Mouse (Mus musculus) heart, embryonic 11.5 days (tissue): ENCODE results near the gene Cox6a1. TPM values are rescaled to one million over a fixed set of nuclear protein-coding genes. Genes with fewer than 3 reads are reported as not detected.
A peak's percentile ranks its signal among the peaks of the same experiment; 100 is the strongest.

Experiments used
- ATAC-seq: fragments of 200-750 bp; cut with Nextera tagmentation; replicated peaks from 2 replicates; pipeline ENCODE4 v1.8.0; 2017; ENCODE audit warnings: moderate library complexity; ENCODE audit not compliant: insufficient number of reproducible peaks, low FRiP score, low TSS enrichment
- H3K27ac ChIP-seq: fragments of 300-500 bp; sonication (generic); 2 replicates; pipeline ENCODE4 v1.5.1; 2014; ENCODE audit warnings: mild to moderate bottlenecking, low read depth, low read length
- H3K27me3 ChIP-seq: fragments of 300-500 bp; sonication (generic); 2 replicates; pipeline ENCODE4 v1.6.1; 2014; ENCODE audit warnings: mild to moderate bottlenecking, low read length, mixed read lengths; ENCODE audit not compliant: control insufficient read depth, insufficient read depth
- H3K36me3 ChIP-seq: fragments of 300-500 bp; sonication (generic); 2 replicates; pipeline ENCODE4 v1.6.1; 2014; ENCODE audit warnings: mild to moderate bottlenecking, low read length, moderate library complexity, mixed read lengths; ENCODE audit not compliant: control insufficient read depth, insufficient read depth
- H3K4me1 ChIP-seq: fragments of 300-500 bp; sonication (generic); 2 replicates; pipeline ENCODE4 v1.6.1; 2014; ENCODE audit warnings: low read length; ENCODE audit not compliant: control insufficient read depth, insufficient read depth
- H3K4me2 ChIP-seq: fragments of 300-500 bp; sonication (generic); 2 replicates; pipeline ENCODE4 v1.6.1; 2014; ENCODE audit warnings: mild to moderate bottlenecking, moderate library complexity
- H3K4me3 ChIP-seq: fragments of 300-500 bp; sonication (generic); 2 replicates; pipeline ENCODE4 v1.5.1; 2014; ENCODE audit warnings: low read depth, low read length
- H3K9ac ChIP-seq: fragments of 300-500 bp; sonication (generic); 2 replicates; pipeline ENCODE4 v1.6.1; 2014; ENCODE audit warnings: mild to moderate bottlenecking, low read depth, low read length, moderate library complexity
- H3K9me3 ChIP-seq: fragments of 300-500 bp; sonication (generic); replicated peaks from 2 replicates; pipeline ENCODE4 v1.6.1; 2016; ENCODE audit warnings: low read length; ENCODE audit not compliant: control insufficient read depth
- WGBS: fragments of 180-500 bp; shearing (Covaris S2); extraction: QIAGEN DNeasy Blood & Tissue Kit; methylation state at CpG from one replicate; pipeline ENCODE4 v1.1.7; 2014; ENCODE audit not compliant: insufficient replicate concordance; 5-methylcytosine and 5-hydroxymethylcytosine counted together
- polyA plus RNA-seq: library from polyadenylated mRNA; unstranded; fragments of >200 nt; fragmentation: Nextera tagmentation; extraction: Ambion mirVana; gene quantifications from 2 replicates; pipeline ENCODE4 v1.2.1, GENCODE M21; 2014

Gene Cox6a1
- polyA plus RNA-seq, 1 experiment from 2014 or later, result 1,289 TPM

- WGBS, result 54% methylated on average over 2 of the region's 2 CpGs
Measured at GRCm38 (mm10) chr5:115375436-115375835, 26.7 kb upstream of the Cox6a1 start.

GRCm38 (mm10) chr5:115374204-115374820, 25.5 kb upstream of the Cox6a1 start:
- Histone ChIP-seq H3K4me2 (peak overlapping the region; percentile 77), H3K27me3 (peaks cover 3% of the 10 kb centered on the region; the same call in 1 of the 2 replicates), H3K4me1 (0 out of 2 replicates have a peak, but pooled peaks cover 2% of the 10 kb centered on the region), H3K9ac (peak overlapping the region; percentile 78; the same call in 1 of the 2 replicates), H3K36me3 (no peaks in the 10 kb centered on the region), H3K9me3 (no peaks in the 10 kb centered on the region), H3K4me3 (peak overlapping the region; percentile 37), H3K27ac (no peak overlapping the region)
- whole genome bisulfite sequencing, result 19% methylated on average over 11 of the region's 11 CpGs
- no peak for ATAC-seq

More at GRCm38 (mm10) chr5:115375436-115375835, 26.7 kb upstream of the Cox6a1 start:
- no peak overlapping the region for H3K4me3 ChIP-seq
- peaks cover 3% of the 10 kb centered on the region; the same call in 1 of the 2 replicates for H3K27me3 ChIP-seq
- no peak overlapping the region for H3K27ac ChIP-seq
- 0 out of 2 replicates have a peak, but pooled peaks cover 2% of the 10 kb centered on the region for H3K4me1 ChIP-seq
- ATAC-seq, result no peak
- H3K9me3 ChIP-seq, result no peaks in the 10 kb centered on the region
- H3K4me2 ChIP-seq, result no peak overlapping the region
- H3K36me3 ChIP-seq, result no peaks in the 10 kb centered on the region
- no peak overlapping the region for H3K9ac ChIP-seq

- peak overlapping the region; percentile 77 for H3K4me2 ChIP-seq
- no peak overlapping the region for H3K27ac ChIP-seq
- 0 out of 2 replicates have a peak, but pooled peaks cover 2% of the 10 kb centered on the region for H3K4me1 ChIP-seq
- 17% methylated on average over 26 of the region's 26 CpGs for WGBS
- peak overlapping the region; percentile 78; the same call in 1 of the 2 replicates for H3K9ac ChIP-seq
- no peaks in the 10 kb centered on the region for H3K9me3 ChIP-seq
- H3K36me3 ChIP-seq, result no peaks in the 10 kb centered on the region
- peak overlapping the region; percentile 37 for H3K4me3 ChIP-seq
- peaks cover 3% of the 10 kb centered on the region; the same call in 1 of the 2 replicates for H3K27me3 ChIP-seq
- no peak for ATAC-seq
Measured at GRCm38 (mm10) chr5:115373441-115374203, 24.8 kb upstream of the Cox6a1 start.

GRCm38 (mm10) chr5:115371736-115372135, 23.0 kb upstream of the Cox6a1 start:
- 0 out of 2 replicates have a peak, but pooled peaks cover 2% of the 10 kb centered on the region for H3K4me1 ChIP-seq
- H3K36me3 ChIP-seq, result no peaks in the 10 kb centered on the region
- no peak overlapping the region for H3K9ac ChIP-seq
- WGBS, result 37% methylated on average over 9 of the region's 9 CpGs
- H3K4me2 ChIP-seq, result no peak overlapping the region
- H3K27ac ChIP-seq, result no peak overlapping the region
- no peak overlapping the region for H3K4me3 ChIP-seq
- no peak for ATAC-seq
- no peaks in the 10 kb centered on the region for H3K9me3 ChIP-seq
- peaks cover 3% of the 10 kb centered on the region; the same call in 1 of the 2 replicates for H3K27me3 ChIP-seq

GRCm38 (mm10) chr5:115364782-115365181, 16.0 kb upstream of the Cox6a1 start:
- Histone ChIP-seq H3K9me3 (no peaks in the 10 kb centered on the region), H3K4me1 (no peaks in the 10 kb centered on the region), H3K9ac (no peak overlapping the region), H3K36me3 (no peaks in the 10 kb centered on the region), H3K4me3 (no peak overlapping the region), H3K27me3 (peaks cover 5% of the 10 kb centered on the region; the same call in 1 of the 2 replicates), H3K27ac (no peak overlapping the region), H3K4me2 (no peak overlapping the region)
- ATAC-seq, result no peak
- WGBS, result 77% methylated on average over 4 of the region's 4 CpGs

- H3K4me2 ChIP-seq, result peak overlapping the region; percentile 24; the same call in 1 of the 2 replicates
- 17% methylated on average over 19 of the region's 19 CpGs for WGBS
- H3K9me3 ChIP-seq, result no peaks in the 10 kb centered on the region
- peaks cover 5% of the 10 kb centered on the region; the same call in 1 of the 2 replicates for H3K27me3 ChIP-seq
- H3K4me3 ChIP-seq, result no peak overlapping the region
- no peak overlapping the region for H3K27ac ChIP-seq
- no peaks in the 10 kb centered on the region for H3K36me3 ChIP-seq
- ATAC-seq, result no peak
- H3K9ac ChIP-seq, result 0 out of 2 replicates have a peak overlapping the region, but pooled peaks have one; percentile 34
- no peaks in the 10 kb centered on the region for H3K4me1 ChIP-seq
Measured at GRCm38 (mm10) chr5:115362819-115363714, 14.3 kb upstream of the Cox6a1 start.

GRCm38 (mm10) chr5:115362216-115362615, 13.4 kb upstream of the Cox6a1 start:
- Histone ChIP-seq H3K4me1 (no peaks in the 10 kb centered on the region), H3K4me3 (no peak overlapping the region), H3K4me2 (no peak overlapping the region), H3K36me3 (no peaks in the 10 kb centered on the region), H3K27me3 (peaks cover 5% of the 10 kb centered on the region; the same call in 1 of the 2 replicates), H3K9me3 (no peaks in the 10 kb centered on the region), H3K9ac (no peak overlapping the region), H3K27ac (no peak overlapping the region)
- ATAC-seq, result no peak
- 25% methylated on average over 7 of the region's 7 CpGs for WGBS

DNA sequence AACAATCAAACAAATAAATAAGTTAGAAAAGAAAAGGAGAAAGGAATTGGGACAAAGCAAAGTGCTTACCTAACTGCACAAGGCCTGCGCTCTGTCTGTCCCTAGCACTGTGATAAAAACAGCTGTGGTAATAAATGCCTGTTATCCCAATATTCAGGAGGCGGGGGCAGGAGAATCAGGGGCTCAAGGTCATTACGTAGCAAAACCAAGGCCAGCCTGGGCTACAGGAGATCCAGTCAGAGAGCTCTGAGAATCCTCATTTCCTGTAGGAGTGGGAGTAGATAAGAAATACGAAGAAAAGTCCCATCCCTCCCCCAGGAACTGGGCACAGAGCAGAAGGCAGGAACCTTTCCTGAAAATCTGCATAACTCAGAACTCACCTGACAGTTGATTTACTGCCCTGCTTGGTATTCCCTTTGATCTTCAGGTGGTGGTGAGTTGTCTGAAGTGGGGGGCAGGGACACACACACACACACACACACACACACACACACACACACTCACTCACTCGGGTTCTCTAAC, 11.1 kb upstream of the Cox6a1 start:
- Histone ChIP-seq H3K27me3 (peaks cover 5% of the 10 kb centered on the region; the same call in 1 of the 2 replicates), H3K4me1 (no peaks in the 10 kb centered on the region), H3K4me2 (no peak overlapping the region), H3K9me3 (no peaks in the 10 kb centered on the region), H3K9ac (no peak overlapping the region), H3K36me3 (no peaks in the 10 kb centered on the region), H3K27ac (no peak overlapping the region), H3K4me3 (no peak overlapping the region)
- 51% methylated on average over 5 of the region's 5 CpGs for WGBS
- no peak for ATAC-seq
